Comparison of ENCODE assay signal across 11 mouse cellular contexts in genomic region chr11:72468525-72468924, GRCm38 (mm10). TPM values are rescaled to one million over a fixed set of nuclear protein-coding genes. Genes with fewer than 3 reads are reported as not detected.
DNase-seq lines count a peak whose midpoint lies in the region; ATAC-seq and TF ChIP-seq lines count a peak whose summit lies in the region.
"Had no signal": no experiment of that assay in that cellular context is flagged by ENCODE, and none has a peak within 500 bp of the region (broad histone marks: within the 10 kb centered on the region; RNA-seq: fewer than 3 reads in every experiment).

No protein-coding gene starts in this region.

- no peaks in the 10 kb centered on the region for H3K9me3 ChIP-seq in embryonic facial prominence, embryonic 12.5 days
- H3K9me3 ChIP-seq in liver, embryonic 11.5 days (ENCODE audit: control insufficient read depth, low read length), result no peaks in the 10 kb centered on the region

- peak; percentile 42 for DNase-seq in gastrocnemius, adult 18-20 months (ENCODE audit: low spot score)
- DNase-seq in gastrocnemius, adult 8-10 months (ENCODE audit: low spot score in 2 of 2), result no peak
- no peak for DNase-seq in left cerebral cortex, adult 2 months (ENCODE audit: extremely low spot score in 1 of 2, low spot score in 2 of 2)
- no peak for DNase-seq in left cerebral cortex, adult 9 months (ENCODE audit: low spot score in 2 of 2)
- no peak for DNase-seq in liver, embryonic 11.5 days (ENCODE audit: low spot score)
- DNase-seq in right cerebral cortex, postnatal 4 days, result no peak
- no peak for DNase-seq in right cerebral cortex, postnatal 36 days (ENCODE audit: low spot score in 2 of 2)
- DNase-seq: thymus, adult 18-20 months had no signal

- H3K27me3 ChIP-seq in embryonic facial prominence, embryonic 12.5 days, result no peaks in the 10 kb centered on the region
- no peaks in the 10 kb centered on the region for H3K27me3 ChIP-seq in liver, embryonic 11.5 days (replicated peaks; ENCODE audit: control insufficient read depth, insufficient read depth, low read length)

- H3K9ac ChIP-seq in embryonic facial prominence, embryonic 12.5 days, result no peak overlapping the region
- H3K9ac ChIP-seq in liver, embryonic 11.5 days (ENCODE audit: low read depth, low read length), result no peak overlapping the region

- TF ChIP-seq CTCF in left cerebral cortex, adult 2 months (IDR thresholded peaks at IDR 0.05), result no peak

- peak overlapping the region; percentile 38 for H3K27ac ChIP-seq in left cerebral cortex, adult 2 months
- peak overlapping the region; percentile 69 for H3K27ac ChIP-seq in embryonic facial prominence, embryonic 12.5 days
- H3K27ac ChIP-seq in liver, embryonic 11.5 days (ENCODE audit: low read depth, low read length), result peak overlapping the region; percentile 47

- no peak overlapping the region for H3K4me2 ChIP-seq in embryonic facial prominence, embryonic 12.5 days (replicated peaks)
- H3K4me2 ChIP-seq in liver, embryonic 11.5 days, result no peak overlapping the region

- H3K4me3 ChIP-seq in left cerebral cortex, adult 2 months, result no peak overlapping the region
- no peak overlapping the region for H3K4me3 ChIP-seq in embryonic facial prominence, embryonic 12.5 days
- no peak overlapping the region for H3K4me3 ChIP-seq in liver, embryonic 11.5 days (ENCODE audit: low read depth, low read length)

- WGBS in embryonic facial prominence, embryonic 12.5 days, result 69% methylated on average over 5 of the region's 5 CpGs
- 80% methylated on average over 5 of the region's 5 CpGs for WGBS in liver, embryonic 11.5 days

- intact Hi-C loops in left cerebral cortex, adult 2 months (cut with DNase I), result no loop called here

- no peaks in the 10 kb centered on the region for H3K36me3 ChIP-seq in embryonic facial prominence, embryonic 12.5 days
- no peaks in the 10 kb centered on the region for H3K36me3 ChIP-seq in liver, embryonic 11.5 days (ENCODE audit: control insufficient read depth, insufficient read depth, low read length)

- no peak for ATAC-seq in embryonic facial prominence, embryonic 12.5 days (ENCODE audit: insufficient number of reproducible peaks, insufficient read depth, low FRiP score, low TSS enrichment)
- no peak for ATAC-seq in liver, embryonic 11.5 days (replicated peaks; ENCODE audit: low FRiP score)

- H3K4me1 ChIP-seq in embryonic facial prominence, embryonic 12.5 days, result peaks cover 31% of the 10 kb centered on the region
- H3K4me1 ChIP-seq in liver, embryonic 11.5 days (replicated peaks; ENCODE audit: control insufficient read depth, insufficient read depth, low read length), result peaks cover 70% of the 10 kb centered on the region

RNA-seq across cellular contexts. Expression of gene Spns2, which starts 21.2 kb away (rescaled TPM):
- 10 to 100 TPM; 26.5 to 42.7 TPM for total RNA-seq in gastrocnemius, adult 18-20 months (2021)
- total RNA-seq in gastrocnemius, adult 8-10 months (2022), result 10 to 100 TPM; 32.1 to 69.6 (median 54.1) TPM
- total RNA-seq in left cerebral cortex, adult 2 months (2021), result 10 to 100 TPM; 68.2 to 70.6 TPM
- 3.9 and 4.3 TPM in 2 replicates for polyA plus RNA-seq in embryonic facial prominence, embryonic 12.5 days (2016; fragmentation: Nextera tagmentation; extraction: Ambion mirVana)
- 20.0 and 21.0 TPM in 2 replicates for polyA plus RNA-seq in liver, embryonic 11.5 days (2014; fragmentation: Nextera tagmentation; extraction: Ambion mirVana)

RNA-seq across cellular contexts. Expression of gene Mybbp1a, which starts 27.4 kb away (rescaled TPM):
- total RNA-seq in gastrocnemius, adult 18-20 months (2021), result 10 to 100 TPM; 54.7 to 63.3 TPM
- 10 to 100 TPM; 54.6 to 66.0 (median 57.1) TPM for total RNA-seq in gastrocnemius, adult 8-10 months (2022)
- 10 to 100 TPM; 53.2 to 55.0 TPM for total RNA-seq in left cerebral cortex, adult 2 months (2021)
- 148 and 172 TPM in 2 replicates for polyA plus RNA-seq in embryonic facial prominence, embryonic 12.5 days (2016; fragmentation: Nextera tagmentation; extraction: Ambion mirVana)
- polyA plus RNA-seq in liver, embryonic 11.5 days (2014; fragmentation: Nextera tagmentation; extraction: Ambion mirVana), result 263 and 272 TPM in 2 replicates

RNA-seq across cellular contexts. Expression of gene Ggt6, which starts 33.2 kb away (rescaled TPM):
- 1 to 10 TPM; 2.1 to 2.3 TPM for total RNA-seq in gastrocnemius, adult 18-20 months (2021)
- 1 to 10 TPM; 1.9 to 5.4 (median 3.8) TPM for total RNA-seq in gastrocnemius, adult 8-10 months (2022)
- total RNA-seq in left cerebral cortex, adult 2 months (2021), result under 1 TPM; 0.18 to 0.37 TPM
- 0.09 and 0.32 TPM in 2 replicates for polyA plus RNA-seq in embryonic facial prominence, embryonic 12.5 days (2016; fragmentation: Nextera tagmentation; extraction: Ambion mirVana)
- not detected in 2 replicates for polyA plus RNA-seq in liver, embryonic 11.5 days (2014; fragmentation: Nextera tagmentation; extraction: Ambion mirVana)
- total RNA-seq: layer of hippocampus, postnatal 36 days; megakaryocyte progenitor cell, adult 5-6 weeks had no signal

RNA-seq across cellular contexts. Expression of gene Smtnl2, which starts 57.0 kb away (rescaled TPM):
- 100 to 1,000 TPM; 311 to 327 TPM for total RNA-seq in gastrocnemius, adult 18-20 months (2021)
- 100 to 1,000 TPM; 270 to 439 (median 347) TPM for total RNA-seq in gastrocnemius, adult 8-10 months (2022)
- 1 to 10 TPM in 1 of 2 experiments, under 1 TPM in 1; 0.33 to 1.2 TPM for total RNA-seq in left cerebral cortex, adult 2 months (2021)
- 22.6 and 23.4 TPM in 2 replicates for polyA plus RNA-seq in embryonic facial prominence, embryonic 12.5 days (2016; fragmentation: Nextera tagmentation; extraction: Ambion mirVana)
- polyA plus RNA-seq in liver, embryonic 11.5 days (2014; fragmentation: Nextera tagmentation; extraction: Ambion mirVana), result 22.9 and 24.8 TPM in 2 replicates
- total RNA-seq: megakaryocyte progenitor cell, adult 5-6 weeks had no signal
